Mouse (Mus musculus): ENCODE measurements around the gene Fos. TPM values are rescaled to one million over a fixed set of nuclear protein-coding genes. Genes with fewer than 3 reads are reported as not detected.

The Fos gene
- polyA plus RNA-seq, 2 experiments = 0.61 to 0.79 TPM

DNA sequence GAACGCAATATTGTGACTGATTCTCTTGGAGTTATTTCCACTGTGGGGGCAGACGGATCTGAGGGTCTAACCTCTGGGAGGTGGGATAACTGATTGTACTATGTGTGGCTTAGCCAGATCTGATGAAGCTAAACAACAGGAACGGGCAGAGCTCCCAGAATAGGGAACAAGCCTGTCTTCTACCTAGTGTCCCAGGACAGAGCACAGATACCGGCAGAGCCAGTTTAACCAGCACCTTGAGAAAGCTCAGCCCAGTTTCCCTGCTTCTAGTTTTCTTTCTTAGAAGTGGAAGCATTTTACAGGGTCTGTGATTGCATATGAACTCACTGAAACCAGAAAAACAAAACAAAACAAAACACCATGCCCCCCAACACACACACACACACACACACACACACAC is 13.9 kb upstream of the Fos start:
- H3K27ac ChIP-seq = no peak overlapping the region
- H3K9me3 ChIP-seq (ENCODE audit: control insufficient read depth, low read length) = no peaks in the 10 kb centered on the region
- WGBS (ENCODE audit: insufficient replicate concordance) = 61% methylated on average over 4 of the region's 4 CpGs
- no peak overlapping the region for H3K4me3 ChIP-seq (ENCODE audit: insufficient read depth in 1 of 2, low read depth in 2 of 2, low read length in 2 of 2)
- H3K4me2 ChIP-seq (ENCODE audit: low read depth) = no peak overlapping the region
- no peak for ATAC-seq (ENCODE audit: insufficient read depth)
- H3K27me3 ChIP-seq (ENCODE audit: control insufficient read depth, insufficient read depth, low read length) = no peaks in the 10 kb centered on the region; the same call in none of the 2 replicates
- H3K4me1 ChIP-seq (replicated peaks; ENCODE audit: control insufficient read depth in 2 of 2, insufficient read depth in 2 of 2, low read length in 1 of 2) = peaks cover under 1 to 8% of the 10 kb centered on the region in 2 experiments
- no peak for DNase-seq (ENCODE audit: low read depth in 3 of 3, low spot score in 3 of 3)
- H3K9ac ChIP-seq (replicated peaks) = no peak overlapping the region
- TF ChIP-seq CTCF (IDR thresholded peaks at IDR 0.05; ENCODE audit: low read depth) (no peak), EP300 (IDR thresholded peaks at IDR 0.05; ENCODE audit: low read depth) (no peak)
- H3K36me3 ChIP-seq (replicated peaks; ENCODE audit: control insufficient read depth, insufficient read depth, low read depth) = no peaks in the 10 kb centered on the region

DNA sequence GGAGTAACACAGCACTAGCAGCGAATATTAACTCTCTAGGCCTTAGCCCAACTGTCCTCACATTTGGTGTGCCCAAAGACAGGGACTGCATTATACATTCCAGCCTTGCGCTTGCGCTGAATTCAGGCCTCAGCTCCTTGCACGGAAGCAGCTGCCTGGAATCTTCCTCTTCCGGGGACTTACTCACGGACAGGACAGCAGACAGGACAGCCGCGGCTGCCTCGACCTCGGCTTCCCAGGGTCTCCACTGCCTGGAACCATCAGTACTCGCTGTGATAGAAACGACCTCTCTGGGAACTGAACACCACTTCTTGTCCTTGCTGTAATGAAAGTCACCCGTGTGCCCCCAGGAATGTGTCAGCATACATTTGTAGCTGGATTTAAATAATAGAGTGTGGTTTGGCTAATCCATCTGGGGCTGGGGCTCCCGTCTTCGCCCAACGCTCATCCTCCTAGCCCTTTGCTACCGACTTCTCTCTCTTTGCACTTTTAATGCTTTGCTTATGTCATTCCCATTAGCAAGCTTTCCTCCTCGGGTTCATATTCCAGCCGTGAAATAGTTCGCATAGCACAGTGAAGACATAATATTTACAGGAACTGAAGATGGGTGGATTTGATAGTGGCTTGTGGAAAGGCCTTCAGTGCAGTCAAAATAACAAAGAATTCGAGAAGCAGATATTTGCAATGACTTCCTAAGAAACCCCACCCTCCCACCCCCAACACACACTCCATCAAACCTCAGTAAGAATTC is 11.6 kb upstream of the Fos start:
- H3K27me3 ChIP-seq (ENCODE audit: control insufficient read depth, insufficient read depth, low read length) = no peaks in the 10 kb centered on the region; the same call in none of the 2 replicates

DNA sequence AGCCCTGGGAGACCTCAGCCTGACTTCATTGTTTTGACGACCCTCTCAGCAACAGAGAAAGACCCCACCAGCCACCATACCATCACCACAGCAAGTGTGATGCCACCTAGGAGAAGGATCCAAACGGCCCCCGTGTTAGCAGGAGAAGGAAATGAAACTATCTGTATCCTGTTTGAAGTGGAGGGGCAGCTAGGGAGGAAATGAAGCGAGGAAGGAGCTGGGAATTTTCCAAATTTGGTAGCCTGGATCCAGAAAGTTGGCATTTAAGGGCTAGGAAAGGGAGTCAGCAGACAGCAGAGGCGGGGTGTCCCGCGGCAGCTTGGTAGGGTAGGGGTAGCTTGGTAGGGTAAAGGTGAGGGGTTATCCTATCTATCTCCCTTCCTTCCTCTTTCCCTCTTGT is 10.9 kb upstream of the Fos start:
- Histone ChIP-seq H3K27ac (no peak overlapping the region), H3K27me3 (ENCODE audit: control insufficient read depth, insufficient read depth, low read length) (peaks cover 6% of the 10 kb centered on the region), H3K9ac (replicated peaks) (no peak overlapping the region), H3K4me1 (replicated peaks; ENCODE audit: control insufficient read depth in 2 of 2, insufficient read depth in 2 of 2, low read length in 1 of 2) (no peaks in the 10 kb centered on the region), H3K4me2 (ENCODE audit: low read depth) (no peak overlapping the region), H3K4me3 (ENCODE audit: insufficient read depth in 1 of 2, low read depth in 2 of 2, low read length in 2 of 2) (no peak overlapping the region), H3K9me3 (ENCODE audit: control insufficient read depth, low read length) (no peaks in the 10 kb centered on the region), H3K36me3 (replicated peaks; ENCODE audit: control insufficient read depth, insufficient read depth, low read depth) (no peaks in the 10 kb centered on the region)
- ATAC-seq (ENCODE audit: insufficient read depth) (no peak), DNase-seq (ENCODE audit: low read depth in 3 of 3, low spot score in 3 of 3) (no peak)
- no peak for TF ChIP-seq CTCF (IDR thresholded peaks at IDR 0.05; ENCODE audit: low read depth)
- TF ChIP-seq EP300 (IDR thresholded peaks at IDR 0.05; ENCODE audit: low read depth) = no peak
- WGBS (ENCODE audit: insufficient replicate concordance) = 33% methylated on average over 7 of the region's 7 CpGs

More for the DNA sequence above, 11.6 kb upstream of the Fos start:
- Histone ChIP-seq H3K4me3 (ENCODE audit: insufficient read depth in 1 of 2, low read depth in 2 of 2, low read length in 2 of 2) (no peak overlapping the region), H3K27ac (no peak overlapping the region), H3K4me2 (ENCODE audit: low read depth) (no peak overlapping the region), H3K9me3 (ENCODE audit: control insufficient read depth, low read length) (no peaks in the 10 kb centered on the region), H3K36me3 (replicated peaks; ENCODE audit: control insufficient read depth, insufficient read depth, low read depth) (no peaks in the 10 kb centered on the region), H3K4me1 (replicated peaks; ENCODE audit: control insufficient read depth in 2 of 2, insufficient read depth in 2 of 2, low read length in 1 of 2) (no peaks in the 10 kb centered on the region; a peak in 1 of 4 replicates), H3K9ac (replicated peaks) (no peak overlapping the region)
- ATAC-seq (ENCODE audit: insufficient read depth) (no peak), DNase-seq (ENCODE audit: low read depth in 3 of 3, low spot score in 3 of 3) (no peak)
- WGBS (ENCODE audit: insufficient replicate concordance) = 50% methylated on average over 21 of the region's 21 CpGs
- no peak for TF ChIP-seq CTCF (IDR thresholded peaks at IDR 0.05; ENCODE audit: low read depth)
- TF ChIP-seq EP300 (IDR thresholded peaks at IDR 0.05; ENCODE audit: low read depth) = no peak

DNA sequence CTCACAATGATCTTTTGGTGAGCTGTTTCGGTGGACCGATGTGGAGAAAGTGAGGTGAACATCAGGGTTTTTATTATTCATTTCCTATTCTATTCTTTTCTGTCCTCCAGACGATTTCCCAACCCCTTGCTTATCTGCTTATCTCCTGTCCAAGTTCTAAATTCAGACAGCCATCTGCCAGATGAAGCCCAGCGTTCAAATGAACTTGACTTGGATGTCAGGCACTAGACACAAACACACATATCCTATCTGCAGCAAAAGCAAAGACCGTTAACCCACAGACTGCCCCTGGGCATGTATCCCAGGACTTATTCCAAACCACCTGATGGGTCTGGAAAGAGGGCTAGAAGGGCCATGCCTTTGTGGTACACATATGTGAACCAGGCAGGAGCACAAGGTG is 9.3 kb upstream of the Fos start:
- Histone ChIP-seq H3K4me1 (replicated peaks; ENCODE audit: control insufficient read depth in 2 of 2, insufficient read depth in 2 of 2, low read length in 1 of 2) (no peaks in the 10 kb centered on the region; a peak in 1 of 4 replicates), H3K27ac (no peak overlapping the region), H3K4me2 (ENCODE audit: low read depth) (no peak overlapping the region), H3K36me3 (replicated peaks; ENCODE audit: control insufficient read depth, insufficient read depth, low read depth) (no peaks in the 10 kb centered on the region), H3K9ac (replicated peaks) (no peak overlapping the region), H3K27me3 (ENCODE audit: control insufficient read depth, insufficient read depth, low read length) (peaks cover 17% of the 10 kb centered on the region), H3K4me3 (ENCODE audit: insufficient read depth in 1 of 2, low read depth in 2 of 2, low read length in 2 of 2) (no peak overlapping the region), H3K9me3 (ENCODE audit: control insufficient read depth, low read length) (no peaks in the 10 kb centered on the region)
- TF ChIP-seq CTCF (IDR thresholded peaks at IDR 0.05; ENCODE audit: low read depth) (no peak), EP300 (IDR thresholded peaks at IDR 0.05; ENCODE audit: low read depth) (no peak)
- ATAC-seq (ENCODE audit: insufficient read depth) = no peak
- no peak for DNase-seq (ENCODE audit: low read depth in 3 of 3, low spot score in 3 of 3)
- WGBS (ENCODE audit: insufficient replicate concordance) = 44% methylated on average over 5 of the region's 5 CpGs

DNA sequence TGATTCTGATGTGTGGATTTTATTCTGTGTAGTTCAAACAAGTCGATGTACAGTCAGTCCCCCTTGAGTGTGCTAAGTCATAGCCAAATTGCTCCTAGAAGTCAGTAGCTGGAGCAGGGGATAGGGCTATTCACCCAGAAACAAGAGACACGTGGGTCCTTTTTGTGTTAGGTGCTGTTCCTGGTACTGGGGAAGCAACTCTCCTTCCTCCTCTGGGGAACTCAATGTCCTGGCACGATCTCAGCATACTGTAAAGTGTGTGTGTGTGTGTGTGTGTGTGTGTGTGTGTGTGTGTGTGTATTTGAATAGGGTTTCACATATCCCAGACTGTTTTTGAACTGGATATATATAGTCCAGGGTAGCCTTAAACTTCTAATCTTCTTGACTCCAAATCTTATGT is 8.8 kb upstream of the Fos start:
- ATAC-seq (ENCODE audit: insufficient read depth) (no peak), DNase-seq (ENCODE audit: low read depth in 3 of 3, low spot score in 3 of 3) (no peak)
- 34% methylated on average over 3 of the region's 3 CpGs for WGBS (ENCODE audit: insufficient replicate concordance)
- peaks cover 20% of the 10 kb centered on the region for H3K27me3 ChIP-seq (ENCODE audit: control insufficient read depth, insufficient read depth, low read length)
- no peaks in the 10 kb centered on the region for H3K9me3 ChIP-seq (ENCODE audit: control insufficient read depth, low read length)
- H3K27ac ChIP-seq = no peak overlapping the region
- no peaks in the 10 kb centered on the region; a peak in 1 of 4 replicates for H3K4me1 ChIP-seq (replicated peaks; ENCODE audit: control insufficient read depth in 2 of 2, insufficient read depth in 2 of 2, low read length in 1 of 2)
- H3K9ac ChIP-seq (replicated peaks) = no peak overlapping the region
- no peaks in the 10 kb centered on the region for H3K36me3 ChIP-seq (replicated peaks; ENCODE audit: control insufficient read depth, insufficient read depth, low read depth)
- TF ChIP-seq CTCF (IDR thresholded peaks at IDR 0.05; ENCODE audit: low read depth) (no peak), EP300 (IDR thresholded peaks at IDR 0.05; ENCODE audit: low read depth) (no peak)
- no peak overlapping the region for H3K4me3 ChIP-seq (ENCODE audit: insufficient read depth in 1 of 2, low read depth in 2 of 2, low read length in 2 of 2)
- H3K4me2 ChIP-seq (ENCODE audit: low read depth) = no peak overlapping the region

All from liver, embryonic 14.5 days (tissue).